Mouse (Mus musculus) layer of hippocampus, adult 2 months (tissue): ENCODE data around the gene Ranbp9. TPM values are rescaled to one million over a fixed set of nuclear protein-coding genes. Genes with fewer than 3 reads are reported as not detected.

ENCODE experiments used
- DNase-seq, 2 experiments: peaks; one replicate each; pipeline ENCODE4 v3.0.0; 2022; ENCODE audit warnings: low spot score in 2 of 2
- H3K27ac ChIP-seq: fragments of 200-600 bp; 2 replicates; pipeline ENCODE4 v1.8.1; 2022
- H3K4me3 ChIP-seq: fragments of 200-600 bp; 2 replicates; pipeline ENCODE4 v1.8.1; 2022; ENCODE audit warnings: mild to moderate bottlenecking
- CTCF ChIP-seq: fragments of 200-600 bp; conservative IDR thresholded peaks from 2 replicates; pipeline ENCODE4 v1.8.1; 2022; ENCODE audit warnings: antibody characterized with exemption, mild to moderate bottlenecking, moderate library complexity
- total RNA-seq, 2 experiments: library from RNA; stranded (reverse); gene quantifications; 2 replicates each; pipeline ENCODE4 v1.2.3; 2021

The Ranbp9 gene
- total RNA-seq, 2 experiments from 2014 or later, result 82.5 to 85.2 TPM

- DNase-seq, result no peak
- Histone ChIP-seq H3K27ac (no peak overlapping the region), H3K4me3 (no peak overlapping the region)
- TF ChIP-seq CTCF, result no peak
Observed at GRCm38 (mm10) chr13:43464605-43465004, 16.5 kb downstream of the Ranbp9 start.

- Histone ChIP-seq H3K4me3 (no peak overlapping the region), H3K27ac (no peak overlapping the region)
- no peak for DNase-seq
- peak; percentile 30 for TF ChIP-seq CTCF
Observed at GRCm38 (mm10) chr13:43457161-43457560, 23.9 kb downstream of the Ranbp9 start.

GRCm38 (mm10) chr13:43454431-43454830 is 26.7 kb downstream of the Ranbp9 start:
- no peak overlapping the region for H3K4me3 ChIP-seq
- H3K27ac ChIP-seq, result no peak overlapping the region
- no peak for DNase-seq
- TF ChIP-seq CTCF, result no peak

- Histone ChIP-seq H3K4me3 (no peak overlapping the region), H3K27ac (peak overlapping the region; percentile 49; the same call in 1 of the 2 replicates)
- no peak for DNase-seq
- TF ChIP-seq CTCF, result no peak
Observed at GRCm38 (mm10) chr13:43452843-43453605, 28.1 kb downstream of the Ranbp9 start.

GRCm38 (mm10) chr13:43452177-43452576 is 28.9 kb downstream of the Ranbp9 start:
- no peak for DNase-seq
- H3K4me3 ChIP-seq, result no peak overlapping the region
- no peak for TF ChIP-seq CTCF
- peak overlapping the region; percentile 49; the same call in 1 of the 2 replicates for H3K27ac ChIP-seq

- Histone ChIP-seq H3K27ac (no peak overlapping the region), H3K4me3 (no peak overlapping the region)
- no peak for DNase-seq
- TF ChIP-seq CTCF, result no peak
Observed at GRCm38 (mm10) chr13:43450686-43451085, 30.4 kb downstream of the Ranbp9 start.

GRCm38 (mm10) chr13:43447721-43448120 is 33.4 kb downstream of the Ranbp9 start:
- no peak overlapping the region for H3K4me3 ChIP-seq
- no peak for DNase-seq
- TF ChIP-seq CTCF, result no peak
- H3K27ac ChIP-seq, result no peak overlapping the region

GRCm38 (mm10) chr13:43445754-43446153 is 35.3 kb downstream of the Ranbp9 start:
- Histone ChIP-seq H3K27ac (no peak overlapping the region), H3K4me3 (no peak overlapping the region)
- no peak for TF ChIP-seq CTCF
- no peak for DNase-seq

- TF ChIP-seq CTCF, result no peak
- no peak for DNase-seq
- Histone ChIP-seq H3K27ac (no peak overlapping the region), H3K4me3 (no peak overlapping the region)
Observed at GRCm38 (mm10) chr13:43444717-43445116, 36.4 kb downstream of the Ranbp9 start.

- H3K27ac ChIP-seq, result no peak overlapping the region
- TF ChIP-seq CTCF, result no peak
- DNase-seq, result no peak
- H3K4me3 ChIP-seq, result no peak overlapping the region
Observed at GRCm38 (mm10) chr13:43443706-43444105, 37.4 kb downstream of the Ranbp9 start.

- H3K4me3 ChIP-seq, result no peak overlapping the region
- peak overlapping the region; percentile 63 for H3K27ac ChIP-seq
- no peak for TF ChIP-seq CTCF
- peak in 1 of 2 experiments; percentile 25 for DNase-seq
Observed at GRCm38 (mm10) chr13:43442551-43442950, 38.5 kb downstream of the Ranbp9 start.

GRCm38 (mm10) chr13:43440376-43440775 is 40.7 kb downstream of the Ranbp9 start:
- H3K4me3 ChIP-seq, result no peak overlapping the region
- no peak for DNase-seq
- no peak for TF ChIP-seq CTCF
- H3K27ac ChIP-seq, result no peak overlapping the region

GRCm38 (mm10) chr13:43433395-43433794 is 47.7 kb downstream of the Ranbp9 start:
- Histone ChIP-seq H3K4me3 (no peak overlapping the region), H3K27ac (no peak overlapping the region)
- no peak for DNase-seq
- no peak for TF ChIP-seq CTCF

GRCm38 (mm10) chr13:43428436-43428835 is 52.6 kb downstream of the Ranbp9 start:
- TF ChIP-seq CTCF, result no peak
- no peak for DNase-seq
- Histone ChIP-seq H3K4me3 (no peak overlapping the region), H3K27ac (no peak overlapping the region)
